Mouse (Mus musculus): ENCODE measurements around the gene Thg1l. TPM values are rescaled to one million over a fixed set of nuclear protein-coding genes. Genes with fewer than 3 reads are reported as not detected.

The Thg1l gene
- polyA plus RNA-seq, 1 experiment, result 8.3 TPM

GRCm38 (mm10) chr11:45938917-45939316, 16.4 kb downstream of the Thg1l start:
- DNase-seq, result no peak
- 87% methylated on average over 8 of the region's 8 CpGs for WGBS
- no peak overlapping the region for H3K4me3 ChIP-seq (replicated peaks; ENCODE audit: extremely low read depth, low read depth, low read length)
- no peaks in the 10 kb centered on the region; the same call in 1 of the 2 replicates for H3K4me1 ChIP-seq (ENCODE audit: control insufficient read depth, insufficient read depth, low read length)
- no peak for TF ChIP-seq CTCF (IDR thresholded peaks at IDR 0.05; ENCODE audit: insufficient read depth, low read length)
- no peak for TF ChIP-seq POLR2A (IDR thresholded peaks at IDR 0.05; ENCODE audit: borderline replicate concordance, extremely low read depth, low read depth, low read length)

GRCm38 (mm10) chr11:45937478-45937877, 17.8 kb downstream of the Thg1l start:
- TF ChIP-seq CTCF (IDR thresholded peaks at IDR 0.05; ENCODE audit: insufficient read depth, low read length) (no peak), POLR2A (IDR thresholded peaks at IDR 0.05; ENCODE audit: borderline replicate concordance, extremely low read depth, low read depth, low read length) (no peak)

GRCm38 (mm10) chr11:45932771-45933170, 22.5 kb downstream of the Thg1l start:
- no peak for DNase-seq

More at GRCm38 (mm10) chr11:45937478-45937877, 17.8 kb downstream of the Thg1l start:
- H3K4me1 ChIP-seq (ENCODE audit: control insufficient read depth, insufficient read depth, low read length), result no peaks in the 10 kb centered on the region
- 93% methylated on average over 8 of the region's 8 CpGs for WGBS
- H3K4me3 ChIP-seq (replicated peaks; ENCODE audit: extremely low read depth, low read depth, low read length), result no peak overlapping the region
- no peak for DNase-seq

GRCm38 (mm10) chr11:45929541-45929940, 25.8 kb downstream of the Thg1l start:
- TF ChIP-seq CTCF (IDR thresholded peaks at IDR 0.05; ENCODE audit: insufficient read depth, low read length) (no peak), POLR2A (IDR thresholded peaks at IDR 0.05; ENCODE audit: borderline replicate concordance, extremely low read depth, low read depth, low read length) (no peak)
- Histone ChIP-seq H3K4me1 (ENCODE audit: control insufficient read depth, insufficient read depth, low read length) (no peaks in the 10 kb centered on the region), H3K4me3 (replicated peaks; ENCODE audit: extremely low read depth, low read depth, low read length) (no peak overlapping the region)
- 85% methylated on average over 10 of the region's 10 CpGs for WGBS
- DNase-seq, result no peak

More at GRCm38 (mm10) chr11:45932771-45933170, 22.5 kb downstream of the Thg1l start:
- WGBS, result 91% methylated on average over 10 of the region's 10 CpGs
- Histone ChIP-seq H3K4me1 (ENCODE audit: control insufficient read depth, insufficient read depth, low read length) (no peaks in the 10 kb centered on the region), H3K4me3 (replicated peaks; ENCODE audit: extremely low read depth, low read depth, low read length) (no peak overlapping the region)
- TF ChIP-seq CTCF (IDR thresholded peaks at IDR 0.05; ENCODE audit: insufficient read depth, low read length) (no peak), POLR2A (IDR thresholded peaks at IDR 0.05; ENCODE audit: borderline replicate concordance, extremely low read depth, low read depth, low read length) (no peak)

- Histone ChIP-seq H3K4me1 (ENCODE audit: control insufficient read depth, insufficient read depth, low read length) (no peaks in the 10 kb centered on the region), H3K4me3 (replicated peaks; ENCODE audit: extremely low read depth, low read depth, low read length) (no peak overlapping the region)
- no peak for DNase-seq
- WGBS, result 53% methylated on average over 5 of the region's 5 CpGs
- TF ChIP-seq CTCF (IDR thresholded peaks at IDR 0.05; ENCODE audit: insufficient read depth, low read length) (no peak), POLR2A (IDR thresholded peaks at IDR 0.05; ENCODE audit: borderline replicate concordance, extremely low read depth, low read depth, low read length) (no peak)
Measured at GRCm38 (mm10) chr11:45927456-45927855, 27.8 kb downstream of the Thg1l start.

- TF ChIP-seq POLR2A (IDR thresholded peaks at IDR 0.05; ENCODE audit: borderline replicate concordance, extremely low read depth, low read depth, low read length) (no peak), CTCF (IDR thresholded peaks at IDR 0.05; ENCODE audit: insufficient read depth, low read length) (peak; percentile 94)
- 2% methylated on average over 9 of the region's 9 CpGs for WGBS
- peak; percentile 74 for DNase-seq
- H3K4me3 ChIP-seq (replicated peaks; ENCODE audit: extremely low read depth, low read depth, low read length), result peak overlapping the region; percentile 63
- no peaks in the 10 kb centered on the region for H3K4me1 ChIP-seq (ENCODE audit: control insufficient read depth, insufficient read depth, low read length)
Measured at GRCm38 (mm10) chr11:45926640-45927082, 28.6 kb downstream of the Thg1l start.

GRCm38 (mm10) chr11:45925436-45925835, 29.9 kb downstream of the Thg1l start:
- TF ChIP-seq CTCF (IDR thresholded peaks at IDR 0.05; ENCODE audit: insufficient read depth, low read length) (no peak), POLR2A (IDR thresholded peaks at IDR 0.05; ENCODE audit: borderline replicate concordance, extremely low read depth, low read depth, low read length) (no peak)
- DNase-seq, result no peak
- Histone ChIP-seq H3K4me3 (replicated peaks; ENCODE audit: extremely low read depth, low read depth, low read length) (no peak overlapping the region), H3K4me1 (ENCODE audit: control insufficient read depth, insufficient read depth, low read length) (no peaks in the 10 kb centered on the region)
- WGBS, result 73% methylated on average over 6 of the region's 6 CpGs

- Histone ChIP-seq H3K4me3 (replicated peaks; ENCODE audit: extremely low read depth, low read depth, low read length) (no peak overlapping the region), H3K4me1 (ENCODE audit: control insufficient read depth, insufficient read depth, low read length) (no peaks in the 10 kb centered on the region)
- DNase-seq, result no peak
- TF ChIP-seq POLR2A (IDR thresholded peaks at IDR 0.05; ENCODE audit: borderline replicate concordance, extremely low read depth, low read depth, low read length) (no peak), CTCF (IDR thresholded peaks at IDR 0.05; ENCODE audit: insufficient read depth, low read length) (no peak)
- WGBS, result 27% methylated on average over 10 of the region's 10 CpGs
Measured at GRCm38 (mm10) chr11:45921480-45921898, 33.8 kb downstream of the Thg1l start.

GRCm38 (mm10) chr11:45921026-45921425, 34.3 kb downstream of the Thg1l start:
- WGBS, result 62% methylated on average over 8 of the region's 8 CpGs
- DNase-seq, result no peak
- TF ChIP-seq POLR2A (IDR thresholded peaks at IDR 0.05; ENCODE audit: borderline replicate concordance, extremely low read depth, low read depth, low read length) (no peak), CTCF (IDR thresholded peaks at IDR 0.05; ENCODE audit: insufficient read depth, low read length) (no peak)
- no peak overlapping the region for H3K4me3 ChIP-seq (replicated peaks; ENCODE audit: extremely low read depth, low read depth, low read length)
- no peaks in the 10 kb centered on the region for H3K4me1 ChIP-seq (ENCODE audit: control insufficient read depth, insufficient read depth, low read length)

GRCm38 (mm10) chr11:45918836-45919235, 36.5 kb downstream of the Thg1l start:
- WGBS, result 74% methylated on average over 4 of the region's 4 CpGs
- TF ChIP-seq POLR2A (IDR thresholded peaks at IDR 0.05; ENCODE audit: borderline replicate concordance, extremely low read depth, low read depth, low read length) (no peak), CTCF (IDR thresholded peaks at IDR 0.05; ENCODE audit: insufficient read depth, low read length) (no peak)
- Histone ChIP-seq H3K4me1 (ENCODE audit: control insufficient read depth, insufficient read depth, low read length) (no peaks in the 10 kb centered on the region), H3K4me3 (replicated peaks; ENCODE audit: extremely low read depth, low read depth, low read length) (no peak overlapping the region)
- DNase-seq, result no peak

Measured in lung, adult 2 months (tissue).